Mouse (Mus musculus): ENCODE measurements around the gene Trpv2.

The Trpv2 gene

DNA sequence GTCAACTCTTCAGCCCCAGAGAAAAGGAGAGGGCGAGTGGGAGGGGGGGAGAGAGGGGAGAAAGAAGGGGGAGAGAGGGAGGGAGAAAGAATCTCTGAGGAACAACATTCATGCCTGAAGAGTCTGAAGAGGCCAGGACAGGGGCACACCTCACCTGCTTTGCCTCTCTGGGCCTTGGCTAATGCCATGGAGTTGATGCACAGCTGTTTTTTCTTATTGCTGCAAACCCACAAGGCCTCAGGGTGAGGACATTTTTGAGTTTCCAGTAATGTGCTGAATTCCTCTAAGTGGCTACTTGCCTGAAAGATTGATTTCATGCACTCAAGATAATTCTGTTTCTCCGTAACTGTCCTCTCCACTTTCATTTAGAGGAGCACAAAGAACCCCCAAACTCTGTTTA is 16.1 kb upstream of the Trpv2 start:
- no peak for DNase-seq (ENCODE audit: low read depth, low spot score)

DNA sequence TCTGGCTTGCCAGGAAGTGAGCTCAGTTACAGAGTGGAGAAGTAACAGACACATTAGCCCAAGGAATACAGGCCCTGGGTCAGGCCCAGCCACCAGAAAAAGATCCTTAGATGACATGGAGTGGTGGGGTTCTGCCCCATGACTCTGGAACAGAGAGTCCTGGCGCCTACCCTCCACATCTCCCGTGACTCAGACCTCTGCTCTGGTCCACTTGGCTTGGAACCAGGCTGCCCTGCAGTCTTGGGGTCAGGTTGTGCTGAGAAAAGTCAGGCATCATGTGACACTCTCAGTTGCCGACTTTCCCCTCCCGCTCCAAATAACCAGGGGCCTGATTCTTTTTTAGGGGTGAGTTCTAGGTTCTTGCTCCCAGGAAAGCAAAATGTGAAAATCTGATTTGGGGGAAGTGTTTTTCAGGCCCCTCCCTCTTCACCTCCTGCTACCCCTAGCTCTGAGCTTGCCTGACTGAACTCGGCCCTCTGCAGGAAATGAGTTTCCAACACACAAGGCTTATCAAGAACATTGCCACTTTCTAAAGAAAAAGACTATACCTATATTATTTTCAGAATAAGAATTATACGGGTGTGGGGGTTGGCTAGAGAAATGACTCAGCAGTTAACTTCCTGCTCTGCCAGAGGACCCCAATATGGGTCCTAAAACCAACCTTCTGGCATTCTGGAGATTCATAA is 15.2 kb upstream of the Trpv2 start:
- no peak for DNase-seq (ENCODE audit: low read depth, low spot score)

DNA sequence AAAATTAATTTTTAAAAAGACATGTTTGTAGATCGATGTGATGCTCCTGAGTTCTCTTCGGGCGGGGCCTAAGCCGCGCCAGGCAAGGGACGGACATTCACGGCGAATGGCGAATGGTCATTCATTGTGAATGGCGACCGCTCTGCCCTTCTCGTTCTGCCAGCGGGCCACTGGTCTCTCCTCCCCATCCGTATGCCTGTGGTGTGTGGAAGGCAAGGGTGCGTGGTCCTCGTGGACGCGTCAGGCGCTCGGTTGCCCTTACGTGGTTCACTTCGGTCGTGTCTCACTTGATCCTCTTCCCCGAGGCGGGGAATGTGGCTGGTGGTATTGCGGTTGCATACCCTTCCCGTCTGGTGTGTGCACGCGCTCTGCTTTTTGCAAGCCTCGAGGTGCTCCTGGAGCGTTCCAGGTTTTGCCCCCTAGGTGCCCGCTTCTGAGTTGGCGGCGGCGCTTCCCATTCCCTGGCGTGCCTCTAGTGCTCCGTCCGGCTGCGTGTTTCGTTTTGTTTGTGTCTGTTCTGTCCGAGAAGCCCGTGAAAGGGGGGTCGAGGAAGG is 13.7 kb upstream of the Trpv2 start:
- DNase-seq (ENCODE audit: low read depth, low spot score): peak; percentile 16

DNA sequence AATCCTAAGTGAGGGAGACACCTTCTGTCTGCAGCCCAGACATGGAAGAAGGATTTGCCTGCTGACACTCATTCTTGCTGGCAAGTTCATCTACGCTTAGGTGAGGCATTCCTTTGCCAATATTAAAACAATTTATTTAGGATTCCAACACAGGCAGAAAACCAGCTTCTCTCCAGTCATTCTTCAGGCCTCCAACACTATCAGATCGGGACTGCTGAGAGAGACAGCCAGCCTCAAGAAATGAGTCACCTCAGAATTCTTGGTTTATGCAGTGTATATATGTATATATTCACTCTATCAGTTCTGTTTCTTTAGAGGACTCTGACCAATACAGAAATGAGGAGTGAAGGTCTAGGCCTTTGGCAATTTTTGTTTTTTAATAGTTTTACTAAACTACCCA is 10.7 kb upstream of the Trpv2 start:
- DNase-seq (ENCODE audit: low read depth, low spot score): no peak

DNA sequence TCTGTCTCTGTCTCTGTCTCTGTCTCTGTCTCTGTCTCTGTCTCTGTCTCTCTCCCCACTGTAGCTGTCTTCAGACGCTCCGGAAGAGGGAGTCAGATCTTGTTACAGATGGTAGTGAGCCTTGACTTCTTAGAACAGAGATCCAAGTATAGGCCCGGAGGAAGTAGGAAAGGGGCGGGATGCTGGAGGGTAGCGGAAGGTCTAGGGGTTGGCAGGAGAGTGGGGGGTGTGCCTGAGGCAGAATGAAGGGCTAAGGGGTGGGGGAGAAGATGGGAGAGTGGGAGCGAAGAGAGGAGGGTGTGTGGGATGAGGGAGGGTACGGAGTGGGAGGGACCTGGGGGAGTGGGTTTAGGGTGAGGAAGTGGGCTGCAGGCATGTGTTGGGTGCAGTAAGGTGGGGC is 8.5 kb upstream of the Trpv2 start:
- DNase-seq (ENCODE audit: low read depth, low spot score): no peak

DNA sequence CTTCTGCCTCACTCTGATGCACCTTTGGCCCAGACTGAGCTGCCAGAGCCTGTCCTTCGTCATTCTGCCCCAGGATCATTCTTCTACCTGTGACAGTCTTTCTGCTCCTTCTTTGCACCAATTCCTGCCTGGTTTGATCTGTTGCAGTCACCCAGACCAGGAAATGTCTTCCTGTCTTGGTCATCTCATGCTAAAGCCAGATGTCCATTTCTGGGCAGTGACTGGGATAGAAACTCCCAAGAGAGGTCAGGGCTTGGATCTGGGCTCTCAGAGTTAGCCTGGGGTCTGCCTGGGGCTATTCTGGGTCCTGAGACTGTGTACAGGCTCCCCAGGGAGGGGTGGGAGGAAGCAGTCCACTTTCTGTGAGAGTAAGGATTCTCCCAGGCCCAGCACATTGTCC is 8.1 kb upstream of the Trpv2 start:
- no peak for DNase-seq (ENCODE audit: low read depth, low spot score)

DNA sequence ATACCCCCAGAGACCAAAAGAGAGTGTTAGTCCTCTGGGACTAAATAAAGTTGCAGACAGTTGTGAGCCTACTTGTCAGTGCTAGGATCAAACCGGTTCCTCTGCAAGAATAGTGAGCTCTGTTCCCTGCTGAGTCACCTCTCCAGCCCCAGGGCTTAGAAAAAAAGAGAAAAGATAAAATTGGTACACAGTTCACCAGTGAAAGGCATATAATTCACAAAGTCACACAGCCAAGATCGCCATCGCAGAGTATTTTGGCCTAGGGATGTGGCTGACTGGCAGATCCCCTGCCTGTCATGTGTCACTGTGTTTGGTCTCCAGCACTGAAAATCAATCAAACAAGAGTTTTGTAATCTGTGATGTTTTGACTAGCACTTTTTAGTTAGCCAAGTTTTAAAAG is 6.0 kb upstream of the Trpv2 start:
- no peak for DNase-seq (ENCODE audit: low read depth, low spot score)

DNA sequence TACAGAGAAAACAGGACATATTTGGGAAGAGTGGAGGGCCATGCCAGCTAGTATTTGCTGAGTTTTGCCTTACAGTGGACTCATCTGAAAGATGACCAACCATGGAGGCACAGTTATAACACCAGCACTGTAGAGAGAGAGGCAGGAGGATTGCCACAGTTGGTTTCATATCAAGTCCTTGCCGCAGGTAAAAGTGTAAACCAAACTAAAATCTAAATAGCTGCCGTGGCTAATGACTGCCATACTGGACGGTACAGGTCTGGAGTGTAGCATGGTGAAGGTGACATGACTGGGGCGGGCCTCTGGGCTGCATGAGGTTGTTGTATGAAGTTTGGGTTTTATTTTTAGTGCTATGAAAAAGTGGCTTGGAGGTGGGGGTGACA is 408 bp downstream of the Trpv2 start:
- DNase-seq (ENCODE audit: low read depth, low spot score): no peak

DNA sequence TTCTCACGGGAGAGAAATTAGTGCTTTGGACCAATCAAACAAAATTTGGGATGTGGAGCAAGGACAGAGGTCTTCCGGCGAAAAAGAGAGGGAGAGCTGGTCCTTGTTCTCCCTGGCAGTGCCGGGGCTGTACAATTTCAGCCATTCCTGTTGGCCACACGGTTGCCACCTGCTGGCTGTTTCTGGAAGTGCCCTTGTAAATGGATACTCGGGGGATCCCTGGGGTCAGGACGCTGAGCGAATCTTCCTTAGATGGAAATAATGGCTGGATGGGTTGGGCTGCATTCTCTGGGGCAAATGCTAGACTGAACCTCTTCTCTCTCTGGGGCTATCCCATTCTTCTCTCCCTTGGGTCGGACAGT is 992 bp downstream of the Trpv2 start:
- peak; percentile 92 for DNase-seq (ENCODE audit: low read depth, low spot score)

DNA sequence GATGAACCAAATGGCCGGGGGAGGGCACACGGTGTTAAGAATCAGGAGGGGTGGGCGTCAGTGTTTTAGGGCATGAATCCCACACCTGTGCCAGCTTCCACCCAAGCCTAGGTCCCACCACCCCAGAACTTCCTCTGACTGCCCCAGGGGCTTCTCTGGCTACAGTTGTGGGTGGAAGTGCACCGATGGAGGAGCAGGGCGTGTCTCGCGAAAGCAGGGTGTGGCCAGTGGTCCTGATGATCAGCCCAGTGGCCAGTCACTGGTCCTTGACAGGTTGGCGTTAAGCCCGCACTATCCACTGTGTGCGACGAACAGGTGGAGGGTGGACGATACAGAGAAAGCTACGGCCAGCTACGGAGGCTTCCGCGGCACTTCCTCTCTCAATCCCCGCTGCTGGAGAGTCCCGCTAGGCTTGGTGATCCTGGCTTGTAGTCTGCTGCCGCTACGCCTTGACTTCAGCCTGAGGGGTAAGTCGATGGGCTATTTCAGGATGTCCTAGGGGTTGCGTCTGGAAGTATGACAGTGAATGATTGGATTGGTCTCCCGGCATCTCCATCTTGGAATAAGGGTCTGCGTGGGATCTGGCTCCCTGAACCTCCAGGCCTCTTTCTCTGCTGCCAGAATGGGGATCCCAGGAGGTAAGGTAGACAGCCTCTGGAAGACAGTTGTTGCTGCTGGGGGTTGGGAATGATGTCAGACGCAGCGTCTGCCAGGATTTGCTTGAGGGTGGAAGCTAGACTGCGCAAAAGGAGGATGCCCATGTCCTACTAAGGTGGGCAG is 1.6 kb downstream of the Trpv2 start:
- peak; percentile 91 for DNase-seq (ENCODE audit: low read depth, low spot score)

DNA sequence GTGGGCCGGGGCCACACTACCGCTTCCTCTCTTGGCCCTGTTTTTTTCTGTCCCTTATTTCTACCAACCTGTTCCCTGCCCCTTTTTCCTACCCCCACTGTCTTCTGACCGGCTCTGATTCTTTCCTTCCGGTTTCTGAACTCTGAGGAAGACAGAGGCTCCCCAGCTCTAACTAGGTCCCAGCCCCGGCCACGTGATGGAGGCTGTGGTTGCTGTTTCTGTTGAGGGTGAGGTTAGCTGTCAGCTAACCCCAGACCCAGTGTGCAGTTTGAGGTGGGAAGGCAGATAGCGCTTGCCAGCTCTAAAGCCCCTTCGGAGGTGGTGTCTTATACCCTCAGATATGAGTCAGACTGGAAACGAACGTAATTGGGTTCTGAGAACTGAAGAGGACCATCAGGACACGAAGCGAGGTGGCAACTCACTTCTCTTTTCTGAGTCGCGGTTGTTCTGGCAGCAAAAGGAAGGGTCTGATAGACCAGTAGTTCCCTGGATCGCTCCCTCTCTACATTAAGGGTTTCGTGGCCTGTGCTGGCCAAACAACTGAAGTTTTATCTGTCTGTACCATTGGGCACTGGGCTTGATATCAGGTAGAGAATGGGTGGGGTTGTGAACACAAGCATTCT is 2.4 kb downstream of the Trpv2 start:
- DNase-seq (ENCODE audit: low read depth, low spot score): peak; percentile 66

DNA sequence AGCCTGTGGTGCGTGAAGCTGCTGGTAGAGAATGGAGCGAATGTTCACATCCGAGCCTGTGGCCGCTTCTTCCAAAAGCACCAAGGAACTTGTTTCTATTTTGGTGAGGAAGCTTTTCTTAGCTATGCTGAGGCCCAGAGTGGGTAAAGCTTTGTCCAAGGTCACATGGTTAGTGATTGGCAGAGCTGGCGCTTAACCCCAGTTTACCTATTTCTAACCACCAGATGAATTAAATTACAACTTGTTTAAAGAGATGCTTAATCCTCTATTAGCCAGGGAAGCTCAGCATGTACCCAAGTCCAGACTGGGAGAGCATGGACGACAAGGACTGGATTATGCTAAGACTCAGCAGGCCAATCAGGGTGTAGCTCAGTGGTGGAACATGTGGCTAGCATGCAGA is 8.7 kb downstream of the Trpv2 start:
- no peak for DNase-seq (ENCODE audit: low read depth, low spot score)

DNA sequence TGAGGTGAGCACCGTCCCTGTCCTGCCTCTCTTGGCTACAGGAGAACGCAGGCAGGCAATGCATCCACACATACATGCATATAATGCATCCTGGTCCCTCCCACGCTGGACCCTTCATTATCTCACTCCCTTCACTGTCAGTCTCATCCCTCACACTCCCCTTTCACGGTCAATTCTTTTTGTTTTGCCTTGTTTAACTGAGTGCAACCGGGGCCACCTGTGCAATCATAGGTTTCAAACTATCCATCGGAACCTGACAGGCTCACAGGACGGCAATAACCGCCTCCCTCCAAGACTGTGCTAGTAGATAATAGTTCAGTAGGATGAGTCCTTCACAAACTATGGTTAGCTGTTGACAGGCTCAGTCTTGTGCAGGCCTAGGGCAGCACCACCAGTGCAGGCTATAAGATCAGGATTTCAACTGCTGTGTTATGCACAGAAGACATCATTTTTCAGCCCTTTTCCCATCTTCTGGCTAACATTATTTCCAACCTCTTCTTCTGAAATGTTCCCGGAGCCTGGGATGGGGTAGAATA is 10.5 kb downstream of the Trpv2 start:
- DNase-seq (ENCODE audit: low read depth, low spot score): no peak

DNA sequence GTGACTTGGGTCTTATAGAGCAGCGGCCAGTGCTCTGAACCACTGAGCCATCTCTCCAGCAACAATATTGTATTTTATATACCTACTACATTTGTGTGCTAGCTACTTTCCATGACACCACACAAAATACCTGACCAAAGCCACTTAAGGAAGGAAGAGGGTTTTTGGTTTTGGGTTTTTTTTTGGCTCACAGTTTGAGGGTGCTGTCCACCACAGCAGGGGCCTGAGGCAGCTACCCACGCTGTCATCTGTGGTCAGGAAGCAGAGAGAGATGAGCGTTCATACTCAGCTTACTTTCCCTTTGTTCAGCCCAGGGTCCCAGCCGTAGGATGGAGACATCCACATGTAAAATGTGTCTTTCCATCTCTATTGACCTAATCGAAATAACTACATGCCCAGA is 12.7 kb downstream of the Trpv2 start:
- DNase-seq (ENCODE audit: low read depth, low spot score): no peak

DNA sequence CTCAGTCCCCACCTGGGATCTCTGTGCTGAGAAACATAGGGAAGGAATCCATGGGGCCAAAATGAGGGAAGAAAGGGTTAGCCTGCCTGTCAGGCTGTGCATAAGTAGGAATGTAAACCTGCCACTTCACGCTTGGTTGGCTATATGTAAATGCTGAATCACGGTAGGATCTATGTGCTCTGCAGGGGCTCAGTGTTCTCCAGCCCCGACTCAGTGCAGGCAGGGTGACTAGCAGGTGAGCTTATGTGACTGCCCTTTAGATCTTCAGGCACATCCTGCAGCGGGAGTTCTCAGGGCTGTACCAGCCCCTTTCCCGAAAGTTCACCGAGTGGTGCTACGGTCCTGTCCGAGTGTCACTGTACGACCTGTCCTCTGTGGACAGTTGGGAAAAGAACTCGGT is 15.1 kb downstream of the Trpv2 start:
- DNase-seq (ENCODE audit: low read depth, low spot score): no peak

DNA sequence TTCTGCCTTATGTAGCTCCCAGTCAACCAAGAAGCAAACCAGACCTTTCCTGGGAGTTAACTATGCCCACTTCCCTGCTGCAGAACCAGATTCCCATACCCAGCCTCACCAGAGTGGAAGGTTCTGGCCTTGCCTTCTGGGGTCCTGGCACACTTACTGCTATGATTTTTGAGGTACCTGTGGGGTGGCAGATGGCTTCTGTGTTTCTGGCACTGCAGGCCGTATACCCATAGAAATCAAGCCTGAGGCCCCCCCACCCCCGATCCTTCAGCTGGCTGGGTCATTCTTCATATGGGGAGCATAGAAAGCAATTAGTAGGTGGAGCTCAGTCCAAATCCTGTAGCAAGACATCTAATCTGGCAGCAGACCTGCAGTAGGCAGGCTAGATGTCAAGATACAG is 16.7 kb downstream of the Trpv2 start:
- peak; percentile 92 for DNase-seq (ENCODE audit: low read depth, low spot score)

DNA sequence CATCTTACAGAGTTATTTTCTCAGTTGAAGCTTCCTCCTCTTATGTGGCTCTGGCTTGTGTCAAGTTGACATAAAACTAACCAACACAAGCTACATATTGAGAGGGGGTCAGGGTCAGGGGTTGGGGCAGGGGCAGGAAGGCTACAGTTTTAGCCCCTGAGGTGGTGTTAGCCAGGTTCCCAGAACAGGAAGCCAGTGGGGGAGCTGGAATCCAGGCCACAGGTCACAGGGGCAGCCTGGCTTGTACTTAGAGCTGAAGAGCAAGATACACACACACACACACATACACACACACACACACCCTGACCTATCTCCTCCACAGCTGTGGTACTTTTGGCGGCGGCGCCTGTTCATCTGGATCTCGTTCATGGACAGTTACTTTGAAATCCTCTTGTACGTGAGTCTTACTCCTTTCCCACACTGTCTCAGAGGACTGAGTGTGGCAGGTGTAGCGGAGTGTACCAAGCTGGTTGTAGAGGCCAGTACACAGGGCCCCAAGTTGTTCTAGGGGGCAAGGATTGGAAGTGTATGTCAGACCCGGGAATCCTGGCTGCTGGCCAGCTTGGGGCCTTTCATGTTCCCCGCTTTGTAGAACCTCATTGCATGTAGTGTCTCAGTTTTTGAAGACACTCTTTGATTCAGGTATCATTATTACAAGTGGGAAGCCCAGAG is 17.8 kb downstream of the Trpv2 start:
- DNase-seq (ENCODE audit: low read depth, low spot score): no peak

DNA sequence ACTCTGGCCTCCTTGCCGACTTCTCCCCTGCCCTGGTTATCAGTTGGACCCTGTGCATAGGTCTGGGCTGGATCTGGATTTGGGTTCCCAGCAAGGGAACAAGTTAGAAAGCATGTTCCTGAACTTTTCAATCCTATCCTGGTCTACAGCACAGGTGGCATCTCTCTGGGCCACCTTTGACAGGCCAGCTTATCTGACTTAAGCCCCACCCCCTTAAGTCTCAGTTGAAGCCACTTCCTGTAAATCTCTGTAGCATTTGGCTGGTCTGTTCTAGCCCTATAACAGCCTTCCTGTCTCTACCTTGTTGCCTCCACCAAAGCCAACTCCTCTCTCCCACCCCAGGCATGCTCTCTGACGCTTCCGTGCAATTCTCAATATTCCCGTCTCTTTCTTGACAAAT is 24.3 kb downstream of the Trpv2 start:
- no peak for DNase-seq (ENCODE audit: low read depth, low spot score)

DNA sequence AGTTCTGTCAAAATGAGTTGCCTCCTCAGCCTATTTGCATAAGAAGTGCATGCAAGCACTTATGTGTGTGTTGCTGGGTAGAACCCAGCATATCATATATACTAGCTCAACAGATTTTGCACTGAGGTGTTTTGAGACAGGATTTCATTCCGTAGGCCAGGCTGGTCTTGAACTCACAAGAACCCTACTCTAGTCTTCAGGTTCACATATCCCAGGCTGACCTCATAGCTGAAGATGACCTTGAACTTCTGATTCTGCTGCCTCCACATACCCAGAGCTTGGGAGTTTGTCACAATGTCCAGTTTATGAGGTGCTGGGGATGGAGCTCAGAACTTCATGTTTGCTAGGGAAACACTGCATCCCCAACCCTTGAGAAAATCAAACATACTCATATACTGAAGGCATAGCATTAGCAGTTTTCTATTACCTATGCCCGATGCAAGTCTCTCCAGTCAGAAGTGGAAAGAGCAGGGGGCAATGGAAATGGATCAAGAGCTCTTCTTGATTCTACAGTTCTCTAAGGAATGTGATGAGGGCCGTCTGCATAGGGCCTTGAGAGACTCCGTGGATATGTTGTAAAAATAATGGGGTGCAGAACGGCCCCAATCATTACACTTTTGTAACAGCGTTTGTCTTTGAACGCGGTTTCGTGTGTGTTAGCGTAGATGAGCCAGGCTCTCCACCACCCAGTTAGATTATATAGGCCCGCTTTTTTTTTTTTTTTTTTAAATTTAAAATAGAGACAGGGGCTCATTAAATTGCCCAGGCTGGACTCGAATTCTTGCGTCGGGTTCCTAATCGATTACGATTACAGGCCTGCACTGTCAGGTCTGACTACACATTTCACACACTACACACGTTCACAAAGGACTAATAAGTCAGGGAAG is 27.7 kb downstream of the Trpv2 start:
- DNase-seq (ENCODE audit: low read depth, low spot score): no peak

DNA sequence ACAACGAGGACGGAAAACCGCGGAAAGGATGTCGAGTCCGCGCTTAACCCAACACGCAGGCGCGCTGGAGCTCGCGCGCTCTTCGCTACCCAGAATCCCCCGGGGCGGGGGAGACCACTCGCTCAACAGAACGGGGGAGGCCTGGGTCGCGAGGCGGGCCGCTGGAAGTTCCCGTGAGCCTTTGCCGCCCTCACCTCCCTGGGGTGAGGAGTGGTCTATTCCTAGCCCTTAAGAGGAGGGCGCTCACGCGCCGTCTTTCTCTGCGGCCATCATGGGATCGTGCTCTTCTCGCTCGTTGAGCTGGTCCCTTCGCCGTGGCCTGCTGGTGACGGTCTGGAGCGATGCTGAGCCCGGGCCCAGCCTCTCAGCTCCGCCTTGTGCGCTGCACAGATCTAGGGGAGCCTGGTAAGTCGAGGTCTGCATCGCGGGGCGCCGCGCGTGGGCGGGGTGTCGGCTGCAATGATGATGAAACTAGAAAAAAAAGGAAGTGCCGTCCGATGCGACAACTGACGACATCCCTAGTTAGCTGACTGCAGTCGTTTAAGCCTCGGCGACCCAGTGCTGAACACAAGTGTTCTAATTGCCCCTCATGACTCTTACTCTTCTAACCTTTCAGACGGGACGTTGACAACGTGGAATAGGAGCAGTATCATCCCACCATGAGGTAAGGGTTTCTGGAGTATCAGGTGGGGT is 28.5 kb downstream of the Trpv2 start:
- peak; percentile 99 for DNase-seq (ENCODE audit: low read depth, low spot score)

Measured in brain, adult 2 months (tissue).